Mouse (Mus musculus): ENCODE results near the gene Kif18b. TPM values are rescaled to one million over a fixed set of nuclear protein-coding genes. Genes with fewer than 3 reads are reported as not detected.
A peak's percentile ranks its signal among the peaks of the same experiment; 100 is the strongest.

Gene Kif18b
- total and polyA plus RNA-seq, 2 experiments from 2014 or later, result 0.46 to 6.3 TPM

- TF ChIP-seq CTCF (IDR thresholded peaks at IDR 0.05), result no peak
- no peak for ATAC-seq (ENCODE audit: low FRiP score)
- H3K27me3 ChIP-seq (ENCODE audit: insufficient read depth, low read length), result no peaks in the 10 kb centered on the region
- no peaks in the 10 kb centered on the region for H3K36me3 ChIP-seq (ENCODE audit: insufficient read depth, low read length)
- WGBS, result 80% methylated on average over 7 of the region's 7 CpGs
- H3K4me1 ChIP-seq (ENCODE audit: insufficient read depth, low read length), result no peaks in the 10 kb centered on the region
- H3K9ac ChIP-seq (replicated peaks; ENCODE audit: low read length, poor library complexity, severe bottlenecking), result no peak overlapping the region
- no peaks in the 10 kb centered on the region for H3K9me3 ChIP-seq (ENCODE audit: low read length)
- no peak for DNase-seq (ENCODE audit: low spot score)
- no peak overlapping the region for H3K27ac ChIP-seq (ENCODE audit: low read depth, low read length)
- H3K4me3 ChIP-seq (ENCODE audit: low read depth, low read length), result no peak overlapping the region
- no peak overlapping the region for H3K4me2 ChIP-seq (ENCODE audit: low read depth, low read length, poor library complexity, severe bottlenecking)
Measured at GRCm38 (mm10) chr11:102903654-102904053, 21.3 kb downstream of the Kif18b start.

GRCm38 (mm10) chr11:102902107-102902506, 22.8 kb downstream of the Kif18b start:
- Histone ChIP-seq H3K27me3 (ENCODE audit: insufficient read depth, low read length) (no peaks in the 10 kb centered on the region), H3K4me3 (ENCODE audit: low read depth, low read length) (no peak overlapping the region), H3K4me2 (ENCODE audit: low read depth, low read length, poor library complexity, severe bottlenecking) (no peak overlapping the region), H3K9ac (replicated peaks; ENCODE audit: low read length, poor library complexity, severe bottlenecking) (no peak overlapping the region), H3K27ac (ENCODE audit: low read depth, low read length) (no peak overlapping the region), H3K4me1 (ENCODE audit: insufficient read depth, low read length) (no peaks in the 10 kb centered on the region), H3K36me3 (ENCODE audit: insufficient read depth, low read length) (no peaks in the 10 kb centered on the region), H3K9me3 (ENCODE audit: low read length) (no peaks in the 10 kb centered on the region)
- no peak for ATAC-seq (ENCODE audit: low FRiP score)
- DNase-seq (ENCODE audit: low spot score), result no peak
- no peak for TF ChIP-seq CTCF (IDR thresholded peaks at IDR 0.05)
- 83% methylated on average over 5 of the region's 5 CpGs for WGBS

- H3K4me1 ChIP-seq (ENCODE audit: insufficient read depth, low read length), result no peaks in the 10 kb centered on the region
- H3K4me3 ChIP-seq (ENCODE audit: low read depth, low read length), result no peak overlapping the region
- no peak overlapping the region for H3K27ac ChIP-seq (ENCODE audit: low read depth, low read length)
- H3K36me3 ChIP-seq (ENCODE audit: insufficient read depth, low read length), result no peaks in the 10 kb centered on the region
- no peak for DNase-seq (ENCODE audit: low spot score)
- TF ChIP-seq CTCF (IDR thresholded peaks at IDR 0.05), result no peak
- no peaks in the 10 kb centered on the region for H3K27me3 ChIP-seq (ENCODE audit: insufficient read depth, low read length)
- no peaks in the 10 kb centered on the region for H3K9me3 ChIP-seq (ENCODE audit: low read length)
- no peak overlapping the region for H3K4me2 ChIP-seq (ENCODE audit: low read depth, low read length, poor library complexity, severe bottlenecking)
- no peak for ATAC-seq (ENCODE audit: low FRiP score)
- WGBS, result 51% methylated on average over 4 of the region's 4 CpGs
- H3K9ac ChIP-seq (replicated peaks; ENCODE audit: low read length, poor library complexity, severe bottlenecking), result no peak overlapping the region
Measured at GRCm38 (mm10) chr11:102901199-102901598, 23.7 kb downstream of the Kif18b start.

GRCm38 (mm10) chr11:102900763-102901162, 24.2 kb downstream of the Kif18b start, which contains the start of gene Gfap:
TSS of gene Gfap (minus strand) at chr11:102900912.
- TF ChIP-seq CTCF (IDR thresholded peaks at IDR 0.05), result peak; percentile 99
- no peaks in the 10 kb centered on the region for H3K27me3 ChIP-seq (ENCODE audit: insufficient read depth, low read length)
- no peaks in the 10 kb centered on the region for H3K4me1 ChIP-seq (ENCODE audit: insufficient read depth, low read length)
- no peak within 1 kb of the TSS for H3K27ac ChIP-seq (ENCODE audit: low read depth, low read length)
- DNase-seq (ENCODE audit: low spot score) (peak; percentile 92), ATAC-seq (ENCODE audit: low FRiP score) (peak; percentile 18; the same call in 1 of the 2 replicates)
- H3K9ac ChIP-seq (replicated peaks; ENCODE audit: low read length, poor library complexity, severe bottlenecking), result no peak within 1 kb of the TSS
- no peak within 1 kb of the TSS for H3K4me2 ChIP-seq (ENCODE audit: low read depth, low read length, poor library complexity, severe bottlenecking)
- 10% methylated on average over 7 of the region's 7 CpGs for WGBS
- H3K36me3 ChIP-seq (ENCODE audit: insufficient read depth, low read length), result no peaks in the 10 kb centered on the region
- no peak within 1 kb of the TSS for H3K4me3 ChIP-seq (ENCODE audit: low read depth, low read length)
- H3K9me3 ChIP-seq (ENCODE audit: low read length), result no peaks in the 10 kb centered on the region

GRCm38 (mm10) chr11:102898408-102898807, 26.5 kb downstream of the Kif18b start:
- no peak overlapping the region for H3K9ac ChIP-seq (replicated peaks; ENCODE audit: low read length, poor library complexity, severe bottlenecking)
- WGBS, result 58% methylated on average over 9 of the region's 9 CpGs
- no peaks in the 10 kb centered on the region for H3K9me3 ChIP-seq (ENCODE audit: low read length)
- no peak overlapping the region for H3K4me2 ChIP-seq (ENCODE audit: low read depth, low read length, poor library complexity, severe bottlenecking)
- H3K27ac ChIP-seq (ENCODE audit: low read depth, low read length), result no peak overlapping the region
- no peaks in the 10 kb centered on the region for H3K4me1 ChIP-seq (ENCODE audit: insufficient read depth, low read length)
- peaks cover 11% of the 10 kb centered on the region; the same call in 1 of the 2 replicates for H3K27me3 ChIP-seq (ENCODE audit: insufficient read depth, low read length)
- DNase-seq (ENCODE audit: low spot score) (peak; percentile 86), ATAC-seq (ENCODE audit: low FRiP score) (peak; percentile 83)
- no peak for TF ChIP-seq CTCF (IDR thresholded peaks at IDR 0.05)
- H3K4me3 ChIP-seq (ENCODE audit: low read depth, low read length), result no peak overlapping the region
- no peaks in the 10 kb centered on the region for H3K36me3 ChIP-seq (ENCODE audit: insufficient read depth, low read length)

- Histone ChIP-seq H3K4me1 (ENCODE audit: insufficient read depth, low read length) (peaks cover 2% of the 10 kb centered on the region; the same call in 1 of the 2 replicates), H3K27me3 (ENCODE audit: insufficient read depth, low read length) (peaks cover 22% of the 10 kb centered on the region; the same call in 1 of the 2 replicates), H3K9ac (replicated peaks; ENCODE audit: low read length, poor library complexity, severe bottlenecking) (no peak overlapping the region), H3K4me3 (ENCODE audit: low read depth, low read length) (no peak overlapping the region), H3K27ac (ENCODE audit: low read depth, low read length) (no peak overlapping the region), H3K4me2 (ENCODE audit: low read depth, low read length, poor library complexity, severe bottlenecking) (no peak overlapping the region), H3K9me3 (ENCODE audit: low read length) (no peaks in the 10 kb centered on the region), H3K36me3 (ENCODE audit: insufficient read depth, low read length) (no peaks in the 10 kb centered on the region)
- ATAC-seq (ENCODE audit: low FRiP score), result no peak
- 78% methylated on average over 20 of the region's 20 CpGs for WGBS
- no peak for TF ChIP-seq CTCF (IDR thresholded peaks at IDR 0.05)
- DNase-seq (ENCODE audit: low spot score), result no peak
Measured at GRCm38 (mm10) chr11:102896641-102897040, 28.3 kb downstream of the Kif18b start.

Measured in midbrain, postnatal 0 days (tissue).